Mouse (Mus musculus) midbrain, postnatal 0 days (tissue): ENCODE data around the gene Cfap61. TPM values are rescaled to one million over a fixed set of nuclear protein-coding genes. Genes with fewer than 3 reads are reported as not detected.

Source experiments
- ATAC-seq: fragments of 200-750 bp; cut with Nextera tagmentation; 2 replicates; pipeline ENCODE4 v1.8.0; 2017; ENCODE audit warnings: moderate number of reproducible peaks, mild to moderate bottlenecking, moderate TSS enrichment, moderate library complexity; ENCODE audit not compliant: low FRiP score
- DNase-seq: peaks from one replicate; pipeline ENCODE4 v3.0.0-alpha.2; 2015; ENCODE audit warnings: low spot score
- H3K27ac ChIP-seq: fragments of 300-500 bp; sonication (generic); 2 replicates; pipeline ENCODE4 v1.5.1; 2014; ENCODE audit warnings: low read depth, mild to moderate bottlenecking, low read length, mixed read lengths
- H3K27me3 ChIP-seq: fragments of 300-500 bp; sonication (generic); 2 replicates; pipeline ENCODE4 v1.6.1; 2014; ENCODE audit warnings: low read length, control low read depth, mixed read lengths; ENCODE audit not compliant: insufficient read depth
- H3K36me3 ChIP-seq: fragments of 300-500 bp; sonication (generic); 2 replicates; pipeline ENCODE4 v1.6.1; 2014; ENCODE audit warnings: low read length, control low read depth, mixed read lengths; ENCODE audit not compliant: insufficient read depth
- H3K4me1 ChIP-seq: fragments of 300-500 bp; sonication (generic); 2 replicates; pipeline ENCODE4 v1.6.1; 2014; ENCODE audit warnings: mild to moderate bottlenecking, control low read depth, antibody characterized with exemption, low read length, mixed read lengths; ENCODE audit not compliant: insufficient read depth
- H3K4me2 ChIP-seq: fragments of 300-500 bp; sonication (generic); 2 replicates; pipeline ENCODE4 v1.6.1; 2014; ENCODE audit warnings: low read depth, mild to moderate bottlenecking, low read length, mixed read lengths; ENCODE audit not compliant: poor library complexity, severe bottlenecking
- H3K4me3 ChIP-seq: fragments of 300-500 bp; sonication (generic); 2 replicates; pipeline ENCODE4 v1.5.1; 2014; ENCODE audit warnings: low read depth, mild to moderate bottlenecking, low read length, moderate library complexity
- H3K9ac ChIP-seq: fragments of 300-500 bp; sonication (generic); replicated peaks from 2 replicates; pipeline ENCODE4 v1.6.1; 2014; ENCODE audit warnings: mild to moderate bottlenecking, low read length, moderate library complexity, mixed read lengths; ENCODE audit not compliant: poor library complexity, severe bottlenecking
- H3K9me3 ChIP-seq: fragments of 300-500 bp; sonication (generic); 2 replicates; pipeline ENCODE4 v1.6.1; 2016; ENCODE audit warnings: low read length, control low read depth
- CTCF ChIP-seq: IDR thresholded peaks from 2 replicates; pipeline ENCODE4 v1.5.1; 2016; ENCODE audit warnings: antibody characterized with exemption, mild to moderate bottlenecking
- WGBS: fragments of 180-500 bp; shearing (Covaris S2); extraction: QIAGEN DNeasy Blood & Tissue Kit; methylation state at CpG from one replicate; pipeline ENCODE4 v1.1.7; 2014; 5-methylcytosine and 5-hydroxymethylcytosine counted together
- polyA plus RNA-seq: library from polyadenylated mRNA; unstranded; fragments of >200 nt; fragmentation: Nextera tagmentation; extraction: Ambion mirVana; gene quantifications from 2 replicates; pipeline ENCODE4 v1.2.1, GENCODE M21; 2015
- total RNA-seq: library from RNA; depleted of rRNA; stranded (reverse); fragments of >200 nt; gene quantifications from 2 replicates; pipeline ENCODE4 v1.2.3, GENCODE M21; 2014

Gene Cfap61
- total and polyA plus RNA-seq, 2 experiments from 2014 or later = 2.5 to 3.7 TPM

DNA sequence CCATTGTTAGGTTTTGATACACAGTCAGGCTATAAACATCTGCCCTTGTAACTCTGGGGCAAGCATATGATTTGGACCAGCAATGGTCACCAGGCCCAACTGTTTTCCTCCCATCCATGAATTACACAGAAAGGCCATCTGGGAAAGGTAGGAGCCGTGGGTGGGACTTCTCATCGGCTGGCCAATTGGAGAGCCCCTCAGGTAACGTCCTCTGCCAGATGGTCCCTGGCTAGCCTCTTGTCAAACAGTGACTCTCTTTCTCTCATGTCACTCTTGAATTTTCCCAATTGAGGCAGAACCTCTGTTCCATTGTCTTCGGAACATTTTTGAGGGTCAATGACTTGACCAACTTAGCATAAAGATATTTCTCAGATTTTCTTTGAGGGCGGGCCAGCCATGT, 213.2 kb downstream of the Cfap61 start:
- H3K4me2 ChIP-seq = no peak overlapping the region
- no peaks in the 10 kb centered on the region for H3K9me3 ChIP-seq
- no peak overlapping the region for H3K9ac ChIP-seq
- no peaks in the 10 kb centered on the region for H3K27me3 ChIP-seq
- no peaks in the 10 kb centered on the region for H3K4me1 ChIP-seq
- ATAC-seq = no peak
- no peak overlapping the region for H3K27ac ChIP-seq
- 97% methylated on average over 5 of the region's 5 CpGs for WGBS
- H3K4me3 ChIP-seq = no peak overlapping the region
- DNase-seq = no peak
- no peak for TF ChIP-seq CTCF
- H3K36me3 ChIP-seq = no peaks in the 10 kb centered on the region

GRCm38 (mm10) chr2:146149206-146149974, 214.8 kb downstream of the Cfap61 start:
- DNase-seq (no peak), ATAC-seq (no peak)
- Histone ChIP-seq H3K4me2 (no peak overlapping the region), H3K36me3 (no peaks in the 10 kb centered on the region), H3K4me3 (no peak overlapping the region), H3K27ac (no peak overlapping the region), H3K9me3 (no peaks in the 10 kb centered on the region), H3K9ac (no peak overlapping the region), H3K4me1 (no peaks in the 10 kb centered on the region), H3K27me3 (no peaks in the 10 kb centered on the region)
- TF ChIP-seq CTCF = no peak
- WGBS = 83% methylated on average over 15 of the region's 15 CpGs

DNA sequence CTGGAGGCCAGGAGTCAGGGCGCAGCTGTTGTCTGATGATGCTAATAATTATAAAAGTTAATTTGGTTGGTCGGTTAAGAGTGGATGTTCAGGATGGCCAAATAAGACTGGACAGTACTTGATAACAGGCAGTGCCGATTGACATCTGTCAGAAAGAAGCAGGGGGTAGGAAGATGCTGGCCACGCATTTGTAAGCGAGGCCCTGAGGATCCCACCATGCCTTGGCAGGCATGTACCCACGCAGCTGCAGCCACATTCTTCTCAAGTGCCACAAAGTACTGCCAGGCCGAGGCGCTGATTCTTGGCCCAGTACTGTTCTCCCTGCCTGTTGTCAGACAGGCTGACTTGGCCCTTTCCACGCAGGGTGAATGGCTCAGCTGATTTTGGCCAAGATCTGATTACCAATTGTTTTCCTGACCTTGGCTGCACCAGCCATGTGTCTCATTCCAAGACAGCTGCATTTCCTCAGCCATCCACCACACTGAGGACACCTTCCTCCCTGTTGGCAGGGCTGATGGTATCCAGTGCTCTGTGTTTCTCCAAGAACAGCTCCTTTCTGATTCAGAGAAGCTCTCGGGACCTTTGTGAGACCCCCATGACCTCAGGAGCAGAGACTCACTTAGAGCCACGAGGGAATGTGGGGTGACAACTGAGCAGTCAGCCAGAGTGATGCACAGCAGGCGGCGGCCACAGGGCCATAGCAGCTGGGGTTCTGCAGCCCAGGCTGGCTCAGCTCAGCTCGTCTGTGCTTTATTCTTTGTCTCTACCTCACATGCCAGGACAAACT, 233.6 kb downstream of the Cfap61 start:
- Histone ChIP-seq H3K4me1 (no peaks in the 10 kb centered on the region), H3K27ac (no peak overlapping the region), H3K9ac (no peak overlapping the region), H3K36me3 (no peaks in the 10 kb centered on the region), H3K4me2 (no peak overlapping the region), H3K9me3 (no peaks in the 10 kb centered on the region), H3K27me3 (no peaks in the 10 kb centered on the region), H3K4me3 (no peak overlapping the region)
- TF ChIP-seq CTCF = no peak
- ATAC-seq (peak; percentile 62), DNase-seq (peak; percentile 83)
- 49% methylated on average over 14 of the region's 14 CpGs for WGBS

- WGBS = 53% methylated on average over 7 of the region's 7 CpGs
- Histone ChIP-seq H3K27ac (no peak overlapping the region), H3K9me3 (no peaks in the 10 kb centered on the region), H3K9ac (no peak overlapping the region), H3K4me1 (no peaks in the 10 kb centered on the region), H3K4me3 (no peak overlapping the region), H3K36me3 (no peaks in the 10 kb centered on the region), H3K27me3 (no peaks in the 10 kb centered on the region), H3K4me2 (no peak overlapping the region)
- DNase-seq (no peak), ATAC-seq (no peak)
- TF ChIP-seq CTCF = no peak
These were observed 234.9 kb downstream of the Cfap61 start for GRCm38 (mm10) chr2:146169492-146169891.

DNA sequence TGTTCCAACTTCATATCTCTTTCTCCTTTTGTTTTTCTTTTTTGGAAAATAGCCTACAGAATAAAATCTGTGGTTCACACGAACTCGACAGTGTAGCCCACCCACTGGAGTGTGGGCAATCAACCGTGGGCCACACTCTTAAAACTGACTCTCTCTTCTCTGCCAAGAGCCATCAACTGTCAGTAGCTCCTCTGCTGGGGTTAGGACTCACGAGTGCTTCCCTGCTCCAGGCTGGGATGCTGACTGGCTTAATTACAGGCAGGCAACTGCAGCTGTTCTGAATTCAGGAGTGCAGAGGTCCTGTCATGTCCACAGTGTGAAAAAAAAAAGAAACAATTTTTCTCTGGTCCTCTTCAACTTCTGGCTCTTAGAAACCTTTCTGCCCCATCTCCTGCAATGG, 237.5 kb downstream of the Cfap61 start:
- no peaks in the 10 kb centered on the region for H3K9me3 ChIP-seq
- no peak for ATAC-seq
- H3K4me1 ChIP-seq = no peaks in the 10 kb centered on the region
- H3K27me3 ChIP-seq = no peaks in the 10 kb centered on the region
- H3K4me2 ChIP-seq = no peak overlapping the region
- H3K4me3 ChIP-seq = no peak overlapping the region
- WGBS = 22% methylated on average over 4 of the region's 4 CpGs
- H3K36me3 ChIP-seq = no peaks in the 10 kb centered on the region
- no peak for TF ChIP-seq CTCF
- H3K27ac ChIP-seq = no peak overlapping the region
- H3K9ac ChIP-seq = no peak overlapping the region
- DNase-seq = peak; percentile 61

DNA sequence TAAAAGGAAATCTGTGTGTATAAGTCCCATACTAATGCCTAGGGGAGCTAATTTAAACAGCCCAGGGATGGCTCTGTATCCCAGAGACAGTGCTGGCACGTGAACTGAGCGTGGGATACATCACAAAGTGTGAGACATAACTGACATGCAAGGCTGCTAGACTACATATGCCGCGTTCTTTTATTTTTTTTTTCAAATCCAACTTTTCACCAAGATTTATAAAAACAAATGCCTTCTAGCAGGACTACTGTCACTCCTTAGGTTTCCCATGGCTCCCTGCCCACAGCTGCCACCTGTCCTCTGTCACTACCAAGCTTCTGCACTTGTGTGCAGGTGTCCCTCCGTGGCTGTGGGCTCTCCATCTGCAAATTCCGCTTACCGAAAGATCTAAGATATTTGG, 239.6 kb downstream of the Cfap61 start:
- ATAC-seq = no peak
- 84% methylated on average over 7 of the region's 7 CpGs for WGBS
- no peaks in the 10 kb centered on the region for H3K4me1 ChIP-seq
- no peak overlapping the region for H3K4me3 ChIP-seq
- no peak for TF ChIP-seq CTCF
- no peak overlapping the region for H3K27ac ChIP-seq
- H3K27me3 ChIP-seq = no peaks in the 10 kb centered on the region
- no peaks in the 10 kb centered on the region for H3K36me3 ChIP-seq
- H3K4me2 ChIP-seq = no peak overlapping the region
- DNase-seq = no peak
- H3K9me3 ChIP-seq = no peaks in the 10 kb centered on the region
- H3K9ac ChIP-seq = no peak overlapping the region
